Mouse (Mus musculus): ENCODE data around the gene Iqsec1.

The Iqsec1 gene

DNA sequence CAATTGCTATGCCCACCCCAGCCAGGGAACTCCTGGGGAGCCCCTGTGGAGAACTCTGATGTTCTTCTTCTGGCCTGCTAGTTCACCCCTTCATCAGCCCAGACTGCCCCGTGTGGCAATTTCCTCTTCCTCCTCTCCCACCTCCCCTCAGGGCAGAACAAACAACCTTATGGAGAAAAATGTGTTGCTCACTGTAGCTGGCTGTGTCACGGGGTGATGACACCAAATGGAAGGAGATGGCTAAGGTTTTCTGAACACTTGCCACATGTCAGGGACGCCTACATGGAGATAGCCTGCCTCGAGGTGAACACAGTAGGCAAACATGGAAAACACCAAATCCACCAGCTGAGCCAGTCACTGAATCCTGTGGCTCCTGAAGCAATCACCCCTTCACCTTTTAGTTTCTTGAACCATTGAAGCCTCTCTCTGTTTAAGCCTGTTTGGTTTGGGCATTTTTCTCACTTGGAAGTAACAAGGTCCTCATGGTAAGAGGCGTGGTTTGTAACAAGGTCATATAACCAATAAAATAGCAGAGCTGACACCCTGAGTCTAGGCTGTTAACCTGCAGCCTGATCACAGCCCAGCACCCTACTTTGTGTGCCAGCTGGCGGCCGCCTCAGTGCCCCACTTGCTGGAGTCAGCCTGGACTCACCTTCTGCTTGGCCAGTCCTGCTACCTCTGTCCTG, 233.4 kb downstream of the Iqsec1 start:
- no peak for DNase-seq (ENCODE audit: low read depth)

DNA sequence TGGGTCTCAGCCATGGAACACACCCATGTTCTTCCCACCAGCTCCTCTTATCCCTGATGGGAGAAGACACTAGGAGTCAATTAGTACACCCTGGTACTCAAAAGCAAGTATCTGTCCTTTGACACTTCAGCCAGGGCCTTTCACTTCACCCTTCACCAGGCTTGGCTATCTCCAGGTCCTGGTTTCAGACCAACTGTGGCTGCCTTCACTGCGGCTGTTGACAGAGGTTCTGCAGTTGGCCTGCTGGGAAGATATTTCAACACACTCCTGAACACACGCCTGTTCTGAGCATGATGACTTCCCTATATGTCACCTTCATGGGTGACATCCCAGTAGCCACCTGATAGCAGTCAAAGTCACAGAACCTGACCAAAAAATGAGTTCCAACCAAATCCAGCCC, 234.4 kb downstream of the Iqsec1 start:
- DNase-seq (ENCODE audit: low read depth), result no peak

DNA sequence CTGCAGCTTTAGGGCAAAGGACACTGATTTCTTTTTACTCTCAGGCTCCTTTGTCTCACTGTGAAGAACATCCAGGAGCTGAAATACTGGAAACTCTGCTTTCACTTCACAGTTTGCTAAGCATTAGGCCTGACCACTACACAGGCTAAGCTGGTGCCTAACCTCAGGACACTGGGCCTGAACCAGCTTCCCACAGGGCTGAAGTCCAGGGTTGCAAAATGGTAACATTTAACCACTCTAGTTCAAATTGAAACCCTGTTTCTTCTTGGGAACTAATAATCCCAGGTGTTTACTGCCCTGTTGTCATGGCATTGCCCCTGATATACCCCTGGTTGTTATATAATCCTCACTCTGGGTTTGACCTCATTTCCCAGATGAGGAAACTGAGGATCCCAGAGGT, 234.8 kb downstream of the Iqsec1 start:
- DNase-seq (ENCODE audit: low read depth), result no peak

DNA sequence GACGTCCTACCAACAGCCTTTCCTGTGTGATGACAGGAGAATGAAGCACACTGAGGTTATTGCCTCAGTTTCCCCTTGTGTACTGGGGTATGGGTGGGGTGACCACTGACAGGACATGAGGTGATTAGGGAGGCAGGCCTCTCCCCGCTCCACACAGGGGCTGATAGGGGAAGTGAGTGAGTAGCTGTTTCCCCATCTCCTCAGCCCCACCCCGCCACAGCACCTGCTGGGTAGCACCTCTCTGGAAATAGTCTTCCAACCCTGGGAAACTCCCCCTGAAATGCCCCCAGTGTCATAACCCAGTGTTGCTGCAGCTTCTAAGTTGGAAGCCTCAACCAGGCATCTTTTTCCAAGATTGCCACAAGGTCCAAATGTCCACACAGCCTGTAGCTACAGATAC, 236.9 kb downstream of the Iqsec1 start:
- DNase-seq (ENCODE audit: low read depth), result no peak

DNA sequence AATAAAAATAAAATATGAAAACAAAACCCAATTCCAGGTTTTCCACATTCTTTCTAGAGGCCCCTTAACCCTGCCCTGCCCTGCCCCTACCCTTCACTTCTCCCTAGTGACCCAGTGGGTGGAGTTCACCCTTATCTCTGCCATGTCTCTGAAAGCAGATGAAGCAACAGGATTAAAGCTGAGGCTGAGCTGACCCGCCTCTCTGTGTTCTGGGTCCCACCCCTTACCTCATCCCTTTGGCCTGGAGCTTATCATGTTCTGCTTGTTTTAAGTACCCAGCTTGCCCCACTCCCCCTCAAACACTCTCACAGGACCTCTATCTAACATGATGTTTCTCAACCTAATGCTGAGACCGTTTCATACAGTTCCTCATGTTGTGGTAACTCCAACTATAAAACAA, 238.4 kb downstream of the Iqsec1 start:
- no peak for DNase-seq (ENCODE audit: low read depth)

DNA sequence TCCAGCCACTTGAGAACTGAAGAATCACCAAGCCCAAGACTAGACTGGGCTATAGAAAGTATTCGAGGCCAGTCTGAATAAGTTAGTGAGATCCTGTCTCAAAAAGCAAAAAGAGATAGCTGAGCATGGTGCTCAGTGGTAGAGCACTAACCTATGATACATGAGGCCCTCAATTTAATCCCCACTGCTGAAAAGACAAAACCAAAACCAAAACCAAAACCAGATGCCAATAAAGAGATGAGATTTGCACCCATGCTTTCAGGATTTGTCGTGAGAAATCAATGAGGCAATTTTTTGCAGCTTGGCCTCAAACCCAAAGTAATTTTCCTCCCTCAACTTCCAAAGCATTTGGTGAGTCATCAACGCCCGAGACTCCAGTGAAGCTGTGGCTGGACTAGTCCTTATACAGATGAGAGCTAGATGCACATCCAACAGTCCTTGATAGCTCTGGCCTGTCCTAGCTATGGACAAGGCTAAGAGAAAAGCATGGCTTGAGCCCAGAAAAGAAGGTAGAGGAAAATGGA, 239.0 kb downstream of the Iqsec1 start:
- no peak for DNase-seq (ENCODE audit: low read depth)

DNA sequence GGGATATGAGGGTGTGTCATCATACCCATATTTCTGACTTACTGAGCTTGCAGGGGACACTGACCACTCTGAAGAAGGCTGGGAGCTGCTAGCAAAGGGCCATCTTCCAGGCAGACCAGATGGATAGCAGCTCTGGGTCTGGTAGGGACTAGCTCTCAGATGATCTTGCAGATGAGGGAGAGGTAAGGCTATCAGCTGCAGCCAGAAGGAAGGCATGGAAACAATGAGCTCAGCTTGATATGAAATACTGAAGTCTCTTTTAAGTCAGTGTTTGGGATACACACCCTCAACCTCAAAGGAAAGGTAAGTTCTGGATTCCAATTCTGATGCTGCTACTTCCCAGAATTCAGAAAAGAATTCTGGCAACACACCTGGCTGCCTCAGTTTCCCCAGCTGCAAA, 239.5 kb downstream of the Iqsec1 start:
- no peak for DNase-seq (ENCODE audit: low read depth)

DNA sequence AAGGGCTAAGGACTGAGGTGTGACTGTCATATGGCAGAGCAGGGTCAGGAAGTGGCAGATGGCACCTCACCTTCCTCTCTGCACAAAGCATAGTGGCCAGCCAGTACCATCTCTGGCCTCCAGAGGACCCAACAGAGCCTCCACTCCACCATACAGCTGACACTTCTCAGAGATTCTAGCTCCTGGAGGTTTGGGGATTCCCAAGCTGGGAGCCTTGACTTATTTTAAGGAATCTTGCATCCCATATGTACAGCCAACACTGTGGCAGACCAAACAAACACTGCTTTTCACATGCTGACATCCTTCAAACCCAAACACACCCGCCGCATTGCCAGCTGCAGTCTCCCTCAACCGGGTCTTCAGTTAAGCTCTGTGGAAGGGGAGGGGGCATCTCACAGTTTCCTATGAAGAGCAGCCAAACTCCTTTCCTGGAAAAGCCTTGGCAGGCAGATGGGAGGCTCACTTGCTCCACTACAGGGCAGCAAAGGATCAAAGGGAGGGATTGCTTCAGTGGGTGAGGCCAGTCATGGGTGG, 242.1 kb downstream of the Iqsec1 start:
- DNase-seq (ENCODE audit: low read depth), result peak; percentile 54

DNA sequence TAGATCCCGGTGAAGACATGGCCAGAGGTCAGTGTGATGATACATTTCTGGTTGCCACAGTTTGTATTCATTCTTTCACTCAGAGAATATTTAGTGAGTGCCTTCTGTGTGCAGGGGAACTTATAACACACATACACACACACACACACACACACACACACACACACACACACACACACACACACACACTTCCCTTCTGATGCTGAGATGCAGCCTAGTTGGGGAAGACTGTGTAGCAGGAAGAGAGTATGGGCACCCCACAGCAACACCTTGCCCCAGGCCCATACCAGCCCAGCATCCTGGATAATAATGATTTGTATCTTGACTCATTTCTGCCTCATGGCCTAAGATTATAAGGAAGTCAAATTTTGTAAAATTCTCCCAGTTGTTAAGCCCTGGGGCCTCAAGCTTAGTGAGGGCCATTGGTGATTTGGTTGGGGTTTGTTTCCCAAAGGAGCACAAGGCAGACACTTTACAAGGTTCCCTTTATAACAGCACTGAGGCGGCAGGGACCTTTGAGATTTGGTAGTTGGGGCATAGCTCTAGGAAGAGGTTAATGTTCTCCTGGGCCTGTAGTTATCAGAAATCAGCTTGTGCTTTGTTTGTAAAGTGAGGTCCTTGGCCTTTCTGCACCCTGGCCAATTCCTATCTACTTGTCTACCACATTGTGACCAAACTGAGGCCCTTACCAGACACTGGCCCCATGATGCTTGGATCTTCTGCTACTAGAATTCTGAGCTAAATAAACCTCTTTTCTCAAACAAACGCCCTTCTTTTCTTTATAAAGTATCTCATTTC, 242.9 kb downstream of the Iqsec1 start:
- DNase-seq (ENCODE audit: low read depth), result peak; percentile 63

DNA sequence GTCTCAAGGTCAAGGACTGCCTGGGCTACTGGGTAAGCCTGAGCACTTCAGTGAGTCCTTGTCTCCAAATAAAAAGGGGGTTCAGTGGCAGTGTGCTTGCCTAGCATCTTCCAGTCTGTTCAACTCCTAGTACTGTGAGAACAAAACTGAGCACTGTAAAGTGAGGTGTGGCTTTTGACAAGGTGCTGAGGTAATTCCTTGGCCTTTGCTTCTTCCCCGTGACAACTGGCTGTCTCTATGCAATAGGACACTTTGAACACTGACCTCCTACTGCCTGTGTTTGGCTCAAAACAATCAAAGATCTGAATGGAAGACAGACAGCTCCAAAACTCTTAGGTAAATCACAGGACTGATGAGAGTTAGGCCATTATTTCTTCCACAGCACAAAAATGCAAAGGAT, 246.0 kb downstream of the Iqsec1 start:
- DNase-seq (ENCODE audit: low read depth), result no peak

DNA sequence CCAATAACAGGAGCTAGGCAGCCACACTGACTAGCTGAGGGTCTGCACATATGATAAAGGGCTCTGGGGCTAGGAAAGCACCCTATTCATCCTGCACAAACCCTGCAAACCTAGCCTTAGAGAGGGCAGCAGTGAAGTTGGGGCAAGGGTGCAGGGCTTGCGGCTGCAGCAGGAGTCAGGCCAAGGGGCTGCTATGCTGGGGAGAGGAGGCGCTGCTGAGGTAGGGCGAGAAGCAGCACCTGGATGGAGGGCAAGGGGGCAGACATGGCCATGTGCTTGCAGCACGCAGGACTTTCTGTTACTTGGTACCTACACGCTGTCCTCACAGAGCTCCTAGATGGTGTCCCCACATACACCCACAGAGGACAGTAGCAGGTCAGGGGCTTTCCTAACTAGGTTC, 246.8 kb downstream of the Iqsec1 start:
- DNase-seq (ENCODE audit: low read depth), result no peak

DNA sequence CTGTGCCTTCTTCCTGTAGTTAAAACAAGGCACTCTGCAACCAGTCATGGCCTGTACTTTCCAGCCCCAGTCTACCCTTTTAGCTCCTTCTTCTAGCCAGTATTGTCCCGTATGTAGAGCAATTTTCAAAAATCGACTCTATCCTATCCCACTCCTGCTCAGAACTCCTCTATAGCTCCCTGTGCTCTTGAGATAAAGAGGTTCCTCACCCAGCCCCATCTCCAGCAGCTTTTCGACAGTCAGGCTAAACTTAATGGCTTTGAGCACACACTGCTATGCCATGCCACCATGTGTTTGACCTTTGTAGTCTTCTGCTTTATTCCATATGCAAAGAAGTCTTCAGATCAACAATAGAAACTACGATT, 247.4 kb downstream of the Iqsec1 start:
- no peak for DNase-seq (ENCODE audit: low read depth)

DNA sequence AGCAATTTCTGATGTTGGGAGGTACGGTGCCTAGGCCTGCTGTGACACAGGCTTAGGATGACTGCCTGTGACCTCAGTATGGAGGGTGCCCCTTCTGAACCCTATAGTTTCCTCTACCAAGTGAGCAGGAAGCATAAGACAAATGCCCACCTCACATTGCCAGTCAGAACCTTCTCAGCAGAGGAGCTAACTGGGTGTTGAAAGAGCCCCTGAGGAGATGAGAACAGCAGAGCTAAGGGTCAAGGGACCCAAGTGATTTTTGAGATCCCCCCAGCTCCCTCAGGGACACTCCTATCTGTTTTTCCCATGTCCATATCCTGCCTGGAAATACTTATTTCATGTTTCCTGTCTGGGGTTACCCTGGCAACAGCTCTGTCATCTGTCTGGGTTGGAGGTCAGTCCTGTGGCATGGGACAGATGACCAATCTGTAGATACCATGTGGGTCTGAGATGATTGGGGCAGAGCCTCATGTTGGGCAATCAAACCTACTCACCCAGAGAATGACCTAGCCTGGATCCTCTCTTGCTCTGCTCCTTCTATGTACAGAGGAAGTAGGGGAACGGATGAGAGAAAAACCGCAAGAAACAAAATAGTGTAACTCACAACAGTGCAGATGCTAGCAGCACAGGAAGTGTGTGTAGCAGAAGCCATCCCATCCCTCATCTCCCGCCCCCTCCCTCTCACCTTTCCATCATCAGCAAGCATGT, 248.0 kb downstream of the Iqsec1 start:
- peak; percentile 90 for DNase-seq (ENCODE audit: low read depth)

DNA sequence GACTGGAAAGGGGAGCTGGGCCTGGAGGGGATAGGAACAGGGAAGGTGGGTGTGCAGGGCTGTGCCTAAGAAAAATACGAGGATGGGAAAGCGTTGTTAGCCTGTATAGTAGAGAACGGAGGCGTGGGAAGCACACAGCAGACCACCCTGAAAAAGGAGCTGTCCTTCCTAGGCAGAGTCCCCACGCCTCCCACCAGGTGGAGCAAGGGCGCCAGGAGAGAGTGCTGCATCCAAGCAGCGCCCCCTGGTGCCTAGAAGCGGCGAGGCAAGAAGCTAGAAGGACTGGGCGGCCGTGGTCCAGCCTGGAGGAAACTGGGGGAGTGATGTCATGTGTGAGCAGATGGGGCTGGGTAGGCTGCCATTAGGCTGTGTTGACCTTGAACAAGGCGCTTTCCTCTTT, 251.1 kb downstream of the Iqsec1 start:
- peak; percentile 92 for DNase-seq (ENCODE audit: low read depth)

DNA sequence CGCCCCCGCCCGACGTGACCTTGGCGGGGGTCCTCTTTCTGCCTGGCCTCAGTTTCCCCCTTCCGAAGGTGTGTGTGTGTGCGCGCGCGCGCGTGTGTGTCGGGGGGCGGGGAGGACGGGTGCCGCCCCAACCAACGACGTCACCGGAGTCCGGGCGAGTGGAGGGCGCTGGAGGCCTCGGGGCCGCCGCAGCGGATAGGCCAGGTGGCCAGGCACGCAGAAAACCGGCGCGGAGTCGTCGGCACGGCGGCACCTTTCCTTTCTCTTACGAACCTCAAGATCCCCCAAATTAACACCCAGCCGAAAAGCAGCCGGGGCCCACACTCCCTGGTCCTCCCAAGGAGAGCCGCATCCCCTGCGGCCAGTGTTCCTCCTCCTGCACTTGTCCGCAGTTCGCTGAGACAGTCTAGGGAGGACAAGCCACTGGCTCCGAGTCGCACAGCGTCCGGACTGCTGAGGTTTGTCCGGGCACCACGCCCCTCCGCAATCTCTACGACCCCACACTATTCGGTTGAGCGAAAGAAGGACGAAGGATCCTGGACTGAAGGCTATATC, 251.7 kb downstream of the Iqsec1 start:
- peak; percentile 73 for DNase-seq (ENCODE audit: low read depth)

DNA sequence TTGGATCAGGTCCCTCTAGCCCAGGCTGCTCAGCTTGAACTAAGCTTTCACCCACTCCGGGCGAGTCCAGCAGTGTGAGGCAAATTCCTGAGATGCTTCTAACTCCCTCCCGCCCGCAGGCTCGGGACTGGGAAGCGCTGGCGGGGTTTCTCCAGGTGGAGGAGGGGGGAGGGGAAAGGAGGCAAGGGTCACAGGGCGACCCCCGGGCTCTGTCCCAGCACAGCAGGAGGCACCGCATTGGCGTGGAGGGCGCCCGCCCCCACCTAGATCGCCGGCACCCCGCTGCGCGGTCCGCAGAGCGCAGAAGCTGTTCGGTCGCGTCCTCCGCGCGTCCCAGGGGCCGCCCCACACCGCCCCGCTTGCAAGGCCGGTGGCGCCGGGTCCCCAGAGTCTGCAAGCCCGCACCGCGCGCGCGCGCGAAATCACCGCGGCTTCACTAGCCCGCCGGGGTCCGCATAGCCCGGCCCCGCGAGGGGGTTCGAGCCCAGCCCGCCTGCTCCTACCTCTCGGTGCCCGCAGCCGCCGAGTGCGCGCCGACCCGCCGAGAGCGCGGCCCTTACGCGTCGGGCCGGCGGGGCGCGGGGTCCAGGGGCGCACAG, 252.3 kb downstream of the Iqsec1 start:
- peak; percentile 59 for DNase-seq (ENCODE audit: low read depth)

DNA sequence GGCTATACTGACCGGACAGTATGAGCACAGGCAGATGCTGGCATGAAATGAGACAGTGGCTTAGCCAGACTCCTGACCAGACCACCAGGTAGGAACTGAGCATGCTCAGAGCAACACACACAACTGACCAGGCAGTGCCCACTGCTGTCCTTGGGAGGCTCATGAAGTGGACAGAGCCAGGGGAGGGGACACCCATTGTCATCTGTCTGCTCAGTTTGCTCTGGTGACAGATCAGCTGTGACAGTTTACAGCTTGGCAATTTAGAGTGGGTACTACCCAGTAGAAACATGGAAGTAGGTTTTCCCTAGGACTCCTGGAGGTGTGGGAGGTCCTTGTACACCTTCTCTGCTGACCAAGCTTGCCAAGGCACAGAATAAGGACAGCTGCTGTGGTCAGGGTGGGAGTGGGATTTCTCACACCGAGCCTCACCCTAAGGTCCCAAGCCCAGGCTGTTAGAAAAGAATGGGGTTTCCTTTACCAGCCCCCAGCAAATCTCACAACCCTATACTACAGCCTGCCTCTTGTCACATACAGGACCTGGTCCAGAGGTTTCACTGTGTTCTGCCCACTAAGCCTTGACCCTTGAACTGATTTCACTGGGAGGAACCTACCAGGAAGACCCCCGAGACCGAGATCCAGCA, 253.0 kb downstream of the Iqsec1 start:
- no peak for DNase-seq (ENCODE audit: low read depth)

DNA sequence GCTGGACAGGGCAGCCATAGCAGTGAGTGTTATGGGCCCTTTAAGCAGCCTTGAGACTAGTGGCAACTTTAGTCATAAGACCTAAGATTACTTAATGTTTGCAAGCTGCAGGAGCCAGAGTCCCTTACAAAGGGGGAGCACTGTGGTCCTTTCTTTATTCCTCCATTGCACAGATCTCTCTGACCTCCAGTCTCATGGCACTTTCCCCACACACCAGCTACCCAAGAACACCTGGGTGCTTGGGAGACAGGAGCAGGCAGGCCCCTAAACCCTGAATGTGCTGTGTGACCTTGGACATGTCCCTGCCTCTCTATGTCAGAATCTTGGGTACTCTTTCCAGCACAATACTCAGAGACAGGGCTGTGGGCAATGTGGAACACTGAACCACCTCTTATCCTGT, 253.7 kb downstream of the Iqsec1 start:
- no peak for DNase-seq (ENCODE audit: low read depth)

DNA sequence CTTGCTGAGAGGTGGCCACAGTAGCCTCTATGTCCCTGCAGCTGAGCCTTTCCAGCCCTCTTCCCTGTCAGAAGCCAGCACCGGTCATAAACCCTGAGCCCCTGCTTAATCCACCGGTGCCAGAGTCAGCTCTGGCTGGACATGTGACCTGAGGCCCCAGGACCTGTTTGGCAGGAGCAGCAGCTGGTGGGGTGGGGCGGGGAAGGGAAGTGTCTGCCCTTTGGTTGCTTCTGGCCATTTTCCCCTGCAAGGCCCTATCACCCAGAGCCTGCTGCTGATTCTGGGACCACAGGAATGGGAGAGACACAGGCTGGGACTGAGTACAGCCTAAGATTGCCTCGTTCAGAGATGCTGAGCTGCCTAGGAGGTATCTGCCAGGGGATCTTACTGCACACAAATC, 257.2 kb downstream of the Iqsec1 start:
- no peak for DNase-seq (ENCODE audit: low read depth)

DNA sequence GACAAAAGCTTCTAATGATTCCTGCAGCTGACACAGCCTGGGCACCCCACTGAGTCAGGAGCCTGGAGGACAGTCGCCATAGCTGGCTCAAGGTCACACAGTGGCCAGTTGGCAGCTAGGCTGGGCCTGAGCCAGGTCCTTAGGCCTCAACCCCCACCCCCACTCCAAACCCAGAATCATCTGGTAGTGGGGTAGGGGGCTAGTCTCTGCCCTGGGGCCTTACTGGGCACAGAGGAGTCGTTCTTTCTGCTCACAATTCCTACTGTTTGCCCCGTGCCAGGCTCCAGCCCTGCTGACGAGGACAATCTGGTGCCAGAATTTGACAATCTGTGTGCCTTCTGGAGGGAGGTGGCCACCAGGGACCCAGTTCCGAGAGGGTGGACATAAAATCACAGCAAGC, 258.7 kb downstream of the Iqsec1 start:
- DNase-seq (ENCODE audit: low read depth), result no peak

DNA sequence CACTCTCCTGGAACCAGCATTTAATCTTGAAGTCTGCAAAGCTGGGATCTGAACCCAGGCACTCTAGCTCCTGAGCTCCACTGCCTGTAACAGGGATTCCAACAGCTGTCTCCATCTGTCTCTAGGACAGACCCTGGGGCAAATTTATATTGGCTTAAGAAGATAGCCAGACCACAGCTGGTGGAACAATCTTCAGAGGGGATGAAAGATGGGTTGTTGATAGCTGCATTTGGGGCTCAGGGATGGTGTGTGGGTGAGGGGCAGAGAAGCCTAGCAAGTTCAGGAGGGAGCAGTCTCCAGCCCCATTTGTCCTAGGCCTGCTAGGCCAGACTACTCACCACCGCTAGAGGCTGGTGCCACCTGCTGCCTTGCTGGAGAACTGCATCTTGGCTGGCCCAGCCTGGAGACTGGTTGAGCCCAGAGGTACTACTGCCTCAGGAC, 260.0 kb downstream of the Iqsec1 start:
- peak; percentile 81 for DNase-seq (ENCODE audit: low read depth)

Data from naive thymus-derived CD4-positive, alpha-beta T cell, adult 2 months (primary cell).